Mouse (Mus musculus) embryonic facial prominence, embryonic 13.5 days (tissue): ENCODE data around the gene Hdgf. TPM values are rescaled to one million over a fixed set of nuclear protein-coding genes. Genes with fewer than 3 reads are reported as not detected.

Experiments used
- ATAC-seq: fragments of 200-750 bp; cut with Nextera tagmentation; 2 replicates; pipeline ENCODE4 v1.8.0; 2017; ENCODE audit warnings: low read depth; ENCODE audit not compliant: insufficient number of reproducible peaks, insufficient read depth, low FRiP score, low TSS enrichment
- H3K27ac ChIP-seq: fragments of 300-500 bp; sonication (generic); 2 replicates; pipeline ENCODE4 v1.5.1; 2015; ENCODE audit warnings: moderate library complexity, mild to moderate bottlenecking, inconsistent platforms
- H3K27me3 ChIP-seq: fragments of 300-500 bp; sonication (generic); 2 replicates; pipeline ENCODE4 v1.6.1; 2015; ENCODE audit warnings: mild to moderate bottlenecking, inconsistent platforms
- H3K36me3 ChIP-seq: fragments of 300-500 bp; sonication (generic); 2 replicates; pipeline ENCODE4 v1.6.1; 2015; ENCODE audit warnings: mild to moderate bottlenecking, inconsistent platforms
- H3K4me1 ChIP-seq: fragments of 300-500 bp; sonication (generic); 2 replicates; pipeline ENCODE4 v1.6.1; 2015; ENCODE audit warnings: inconsistent platforms
- H3K4me2 ChIP-seq: fragments of 300-500 bp; sonication (generic); 2 replicates; pipeline ENCODE4 v1.6.1; 2015; ENCODE audit warnings: moderate library complexity, mild to moderate bottlenecking, inconsistent platforms
- H3K4me3 ChIP-seq: fragments of 300-500 bp; sonication (generic); 2 replicates; pipeline ENCODE4 v1.5.1; 2015; ENCODE audit warnings: mild to moderate bottlenecking, inconsistent platforms
- H3K9ac ChIP-seq: fragments of 300-500 bp; sonication (generic); 2 replicates; pipeline ENCODE4 v1.6.1; 2015; ENCODE audit warnings: mild to moderate bottlenecking, inconsistent platforms
- H3K9me3 ChIP-seq: fragments of 300-500 bp; sonication (generic); 2 replicates; pipeline ENCODE4 v1.6.1; 2016; ENCODE audit warnings: inconsistent platforms
- WGBS: fragments of 180-500 bp; shearing (Covaris S2); methylation state at CpG from one replicate; pipeline ENCODE4 v1.1.7; 2015; ENCODE audit warnings: mixed read lengths; 5-methylcytosine and 5-hydroxymethylcytosine counted together
- polyA plus RNA-seq: library from polyadenylated mRNA; unstranded; fragments of >200 nt; fragmentation: Nextera tagmentation; extraction: Ambion mirVana; gene quantifications from 2 replicates; pipeline ENCODE4 v1.2.1, GENCODE M21; 2015

Hdgf gene
- polyA plus RNA-seq, 1 experiment from 2014 or later: 180 TPM

DNA sequence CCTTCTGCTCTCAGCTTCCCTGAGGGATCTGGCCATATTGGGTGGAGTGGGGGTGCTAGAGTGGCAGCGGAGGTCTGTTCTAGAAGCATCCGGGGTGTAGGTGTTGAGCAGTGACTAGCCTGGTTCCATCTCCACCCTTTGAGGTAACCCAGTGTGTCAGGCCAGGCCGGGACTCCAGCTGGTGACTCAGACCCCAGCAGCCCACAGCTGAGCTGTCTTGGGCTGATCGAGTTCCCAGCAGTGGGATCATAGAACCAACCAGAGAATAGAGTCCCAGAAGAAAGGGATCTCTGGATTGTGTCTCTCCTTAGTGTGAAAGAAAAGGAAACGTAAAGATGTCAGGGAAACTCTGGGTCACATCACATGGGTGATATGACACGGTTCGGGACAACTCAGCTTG, 53.2 kb downstream of the Hdgf start:
- ATAC-seq: no peak
- H3K27ac ChIP-seq: peak overlapping the region; percentile 99
- peaks cover 35% of the 10 kb centered on the region for H3K4me1 ChIP-seq
- H3K27me3 ChIP-seq: no peaks in the 10 kb centered on the region
- peaks cover 7% of the 10 kb centered on the region for H3K36me3 ChIP-seq
- H3K9ac ChIP-seq: no peak overlapping the region
- H3K4me2 ChIP-seq: peak overlapping the region; percentile 69; the same call in 1 of the 2 replicates
- 75% methylated on average over 7 of the region's 7 CpGs for WGBS
- no peak overlapping the region for H3K4me3 ChIP-seq
- no peaks in the 10 kb centered on the region for H3K9me3 ChIP-seq

DNA sequence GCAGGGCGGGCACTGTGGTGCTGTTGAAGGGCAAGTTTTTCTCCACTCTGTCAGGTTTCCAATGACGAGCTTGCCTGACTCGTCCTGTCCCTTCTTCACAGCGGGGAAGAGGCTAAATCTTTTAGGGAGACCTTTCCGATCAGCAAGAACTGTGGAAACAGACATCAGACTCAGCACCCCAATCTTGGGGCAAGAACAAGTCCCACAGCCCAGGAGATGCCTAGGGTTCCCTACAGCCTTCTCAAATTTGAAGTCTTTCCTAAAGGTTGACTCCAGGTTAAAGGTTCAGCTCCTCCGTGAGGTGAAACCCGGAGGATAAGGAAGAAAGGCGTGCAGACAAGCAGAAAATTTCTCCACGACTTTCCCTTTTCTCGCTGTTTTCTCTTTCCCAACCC, 54.1 kb downstream of the Hdgf start:
- Histone ChIP-seq H3K9me3 (no peaks in the 10 kb centered on the region), H3K4me3 (peak overlapping the region; percentile 44), H3K36me3 (no peaks in the 10 kb centered on the region), H3K4me1 (peaks cover 35% of the 10 kb centered on the region), H3K9ac (peak overlapping the region; percentile 77), H3K27ac (peak overlapping the region; percentile 99), H3K27me3 (no peaks in the 10 kb centered on the region), H3K4me2 (peak overlapping the region; percentile 69)
- ATAC-seq: no peak
- 4% methylated on average over 10 of the region's 10 CpGs for WGBS

DNA sequence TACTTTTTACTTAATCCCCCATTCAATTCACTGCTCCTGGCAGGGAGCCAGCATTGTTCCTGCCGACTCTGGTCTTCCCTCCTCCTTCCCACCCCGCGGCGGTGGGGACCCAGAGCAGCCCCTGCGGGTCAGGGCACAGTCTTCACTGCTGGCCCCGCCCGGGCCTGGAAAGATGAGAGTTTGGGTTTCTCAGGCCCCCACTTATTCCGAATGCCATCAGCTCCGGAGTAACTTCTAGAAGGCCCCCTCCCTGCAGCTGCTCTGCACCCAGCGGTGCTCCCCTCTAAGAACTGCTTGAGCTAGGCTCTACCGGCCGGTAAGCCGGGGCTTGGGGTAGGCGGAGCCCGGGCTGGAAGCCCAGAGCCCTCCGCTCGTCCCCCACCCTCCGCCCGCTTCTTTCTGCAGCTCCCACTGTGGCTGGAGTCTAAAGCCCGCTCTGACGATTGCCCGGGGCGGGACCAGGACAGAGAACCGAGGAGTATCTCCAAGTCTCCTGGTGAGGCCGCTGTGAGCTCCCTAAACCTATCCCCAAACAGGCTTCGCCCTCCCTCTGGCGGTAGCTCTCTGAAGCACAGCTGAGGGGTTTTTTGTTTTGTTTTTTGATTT, 54.6 kb downstream of the Hdgf start:
- Histone ChIP-seq H3K4me3 (peak overlapping the region; percentile 44), H3K27me3 (no peaks in the 10 kb centered on the region), H3K27ac (peak overlapping the region; percentile 99), H3K9me3 (no peaks in the 10 kb centered on the region), H3K4me1 (peaks cover 35% of the 10 kb centered on the region), H3K36me3 (no peaks in the 10 kb centered on the region), H3K9ac (peak overlapping the region; percentile 77), H3K4me2 (peak overlapping the region; percentile 69)
- WGBS: under 1% methylated on average over 27 of the region's 27 CpGs
- ATAC-seq: peak; percentile 94

Other genes with a start within 250 kb of the Hdgf start
- 0.34 and 0.99 TPM in 2 replicates for gene Lrrc71, start 157.7 kb upstream of the Hdgf start, polyA plus RNA-seq
- gene Ntrk1, start 111.2 kb upstream of the Hdgf start, polyA plus RNA-seq: 1.8 TPM in 2 replicates
- gene Insrr, start 109.4 kb upstream of the Hdgf start, polyA plus RNA-seq: 0.78 and 0.80 TPM in 2 replicates
- gene Pear1, start 82.0 kb upstream of the Hdgf start, polyA plus RNA-seq: 12.5 and 15.6 TPM in 2 replicates
- gene Sh2d2a, start 59.6 kb upstream of the Hdgf start, polyA plus RNA-seq: not detected in 2 replicates
- gene Prcc, start 20.7 kb upstream of the Hdgf start, polyA plus RNA-seq: 14.4 and 17.7 TPM in 2 replicates
- 80.1 and 84.0 TPM in 2 replicates for gene Mrpl24, start 13.2 kb downstream of the Hdgf start, polyA plus RNA-seq
- 69.0 and 74.3 TPM in 2 replicates for gene Isg20l2, start 24.0 kb downstream of the Hdgf start, polyA plus RNA-seq
- 21.1 and 25.2 TPM in 2 replicates for gene Rrnad1, start 24.4 kb downstream of the Hdgf start, polyA plus RNA-seq
- gene Crabp2, start 42.3 kb downstream of the Hdgf start, polyA plus RNA-seq: 345 and 370 TPM in 2 replicates
- gene Nes, start 64.8 kb downstream of the Hdgf start, polyA plus RNA-seq: 13.8 and 17.7 TPM in 2 replicates
- gene Bcan, start 93.9 kb downstream of the Hdgf start, polyA plus RNA-seq: 0.39 and 0.53 TPM in 2 replicates
- 0.15 TPM in 1 of 2 replicates, not detected in the other for gene Hapln2, start 121.3 kb downstream of the Hdgf start, polyA plus RNA-seq
- 34.0 and 38.5 TPM in 2 replicates for gene Gpatch4, start 136.8 kb downstream of the Hdgf start, polyA plus RNA-seq
- gene Naxe, start 152.2 kb downstream of the Hdgf start, polyA plus RNA-seq: 208 and 210 TPM in 2 replicates
- 0.11 and 0.19 TPM in 2 replicates for gene Ttc24, start 172.0 kb downstream of the Hdgf start, polyA plus RNA-seq
- gene Iqgap3, start 175.7 kb downstream of the Hdgf start, polyA plus RNA-seq: 20.1 and 22.8 TPM in 2 replicates
- gene Mef2d, start 236.1 kb downstream of the Hdgf start, polyA plus RNA-seq: 18.1 and 18.2 TPM in 2 replicates